Mouse (Mus musculus): Measurements from ENCODE around the gene Avil.
"Not testable (repeated sequence)": the region's sequence is repeated elsewhere in the genome, so short reads cannot be mapped to it uniquely, and the experiment has no call there.

The Avil gene

DNA sequence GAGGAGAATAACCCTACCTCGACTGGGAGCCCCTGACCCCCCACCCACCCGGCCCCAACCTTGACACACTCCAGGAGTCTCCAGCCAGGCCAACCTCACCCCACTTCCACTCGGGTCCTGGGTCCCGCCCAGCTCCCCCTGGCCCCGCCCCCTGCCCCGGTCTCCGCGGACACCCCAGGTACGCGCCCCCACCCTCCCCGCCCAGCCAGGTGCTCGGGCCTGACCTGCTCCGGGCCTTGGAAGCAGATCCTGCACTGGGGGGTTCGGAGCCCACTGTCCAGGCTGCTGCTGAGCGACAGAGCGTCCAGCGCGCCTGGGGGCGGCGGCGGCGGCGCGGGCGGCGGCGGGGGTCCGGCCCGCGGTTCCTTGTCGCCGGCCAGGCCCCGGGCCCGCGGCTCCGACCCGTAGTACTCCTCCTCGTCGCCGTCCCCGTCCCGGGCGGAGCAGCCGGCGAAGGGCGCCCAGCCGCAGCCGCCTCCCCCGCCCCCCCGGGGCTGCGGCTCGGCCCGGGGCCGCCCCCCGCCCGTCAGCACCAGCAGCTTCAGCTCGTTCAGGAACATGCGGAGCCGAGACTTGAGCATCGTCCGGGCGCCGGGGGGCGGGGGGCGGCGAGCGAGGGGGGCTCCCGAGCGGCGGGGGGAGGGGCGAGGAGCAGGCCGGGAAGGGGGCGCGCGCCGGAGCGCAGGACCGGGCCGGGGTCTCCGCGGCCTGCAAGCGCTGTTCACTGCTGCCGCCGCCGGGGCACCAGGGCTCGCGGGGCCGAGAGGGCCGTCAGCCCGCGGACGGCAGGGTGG, 58.9 kb downstream of the Avil start:
- DNase-seq (ENCODE audit: low read depth, low spot score), result no peak

DNA sequence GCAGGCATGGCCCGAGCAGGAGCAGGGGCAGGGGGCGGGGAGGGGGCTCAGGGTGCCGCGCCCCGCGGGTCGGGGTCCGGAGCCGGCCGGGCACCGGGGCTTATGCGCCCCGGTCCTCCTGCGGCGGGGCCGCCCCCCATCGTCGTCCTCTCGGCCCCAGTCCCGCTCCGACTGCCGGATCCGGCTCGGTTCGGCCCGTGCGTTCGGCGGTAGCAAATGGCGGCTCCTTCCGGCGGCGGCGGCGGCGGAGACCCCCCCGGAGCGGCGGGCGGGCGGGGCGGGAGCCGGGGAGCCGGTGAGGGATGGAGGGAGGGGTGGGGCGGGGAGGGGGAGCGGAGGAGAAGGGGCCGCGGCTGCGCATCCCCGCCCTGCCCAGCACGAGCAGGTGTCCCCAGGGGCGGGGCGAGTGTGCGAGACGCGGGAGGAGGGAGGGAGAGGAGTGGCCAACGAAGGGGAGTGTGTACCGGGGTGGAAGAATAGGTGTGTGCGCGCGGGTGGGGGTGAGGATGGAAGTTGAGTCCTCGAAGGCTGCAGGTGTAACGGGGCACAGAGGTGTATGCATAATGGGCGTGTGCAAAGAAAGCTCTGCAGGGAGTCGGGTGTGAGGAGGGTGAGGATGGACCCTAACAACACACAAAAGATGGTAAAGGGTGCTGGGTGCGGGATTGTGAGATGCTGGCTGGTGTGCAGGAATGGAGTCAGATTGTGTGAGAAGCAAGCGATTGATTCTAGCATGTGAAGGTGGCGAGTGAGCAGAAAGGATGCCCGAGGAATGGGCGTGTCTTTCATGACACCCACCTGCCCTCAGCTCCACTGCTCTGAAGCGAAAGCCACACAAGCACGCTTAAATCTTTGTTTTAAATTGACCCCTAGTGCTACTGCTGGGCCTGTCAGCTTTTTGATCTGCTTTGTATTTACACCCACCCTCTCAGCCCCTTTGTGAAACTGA, 59.7 kb downstream of the Avil start, which contains the start of gene March9:
Gene March9 (minus strand): TSS at position 217 of the 949 bp plus-strand sequence.
- DNase-seq (ENCODE audit: low read depth, low spot score), result no peak

DNA sequence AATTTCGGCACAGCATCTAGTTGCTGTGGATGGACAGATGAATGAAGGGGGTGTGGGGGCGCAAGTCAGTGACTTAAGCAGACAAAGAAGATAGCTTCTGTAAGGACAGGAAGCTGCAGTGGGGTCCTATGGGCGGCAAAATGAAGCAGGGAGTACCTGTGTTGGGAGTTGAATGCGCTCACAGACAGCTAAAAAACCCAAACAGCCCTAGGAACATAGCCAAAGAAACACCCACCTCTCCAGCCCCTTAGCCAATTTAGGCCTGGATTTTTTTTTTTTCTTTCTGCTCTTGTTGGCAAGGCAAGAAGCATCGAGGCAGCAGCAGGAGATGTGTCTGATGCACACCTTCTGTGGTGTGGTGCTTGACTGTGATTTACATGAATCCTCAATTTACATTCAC, 60.6 kb downstream of the Avil start:
- no peak for DNase-seq (ENCODE audit: low read depth, low spot score)

DNA sequence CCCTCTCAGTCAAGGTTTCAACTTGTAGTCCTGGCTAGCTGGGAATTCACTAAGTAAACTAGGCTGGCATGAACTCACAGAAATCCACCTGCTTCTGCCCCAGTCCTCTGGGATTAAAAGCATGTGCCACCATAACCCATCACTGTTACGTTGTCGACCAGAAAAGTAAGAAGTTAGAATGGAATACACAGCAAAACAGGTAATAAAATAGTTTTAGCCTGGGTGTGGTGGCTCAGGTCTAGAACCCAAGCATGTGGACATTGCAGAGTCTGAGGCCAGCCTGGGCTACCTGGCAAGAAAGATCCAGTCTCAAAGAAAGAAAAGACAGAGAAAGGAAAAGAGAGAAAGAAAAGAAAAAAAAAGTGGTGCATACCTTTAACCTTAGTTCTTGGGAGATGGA, 61.0 kb downstream of the Avil start:
- DNase-seq (ENCODE audit: low read depth, low spot score), result no peak

DNA sequence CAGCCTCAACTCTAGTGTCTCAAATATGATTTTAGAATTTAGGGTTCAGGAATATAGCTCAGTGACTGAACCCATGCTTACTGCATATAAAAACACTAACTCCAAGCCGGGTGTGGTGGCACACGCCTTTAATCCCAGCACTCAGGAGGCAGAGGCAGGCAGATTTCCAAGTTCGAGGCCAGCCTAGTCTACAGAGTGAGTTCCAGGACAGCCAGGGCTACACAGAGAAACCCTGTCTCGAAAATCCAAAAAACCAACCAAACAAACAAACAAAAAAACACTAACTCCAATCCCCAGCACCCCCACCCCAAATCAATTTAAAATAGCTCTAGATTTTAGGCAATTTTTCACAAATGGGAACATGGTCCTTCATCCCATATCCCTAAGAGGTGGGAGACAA, 61.6 kb downstream of the Avil start:
- DNase-seq (ENCODE audit: low read depth, low spot score), result not testable (repeated sequence)

DNA sequence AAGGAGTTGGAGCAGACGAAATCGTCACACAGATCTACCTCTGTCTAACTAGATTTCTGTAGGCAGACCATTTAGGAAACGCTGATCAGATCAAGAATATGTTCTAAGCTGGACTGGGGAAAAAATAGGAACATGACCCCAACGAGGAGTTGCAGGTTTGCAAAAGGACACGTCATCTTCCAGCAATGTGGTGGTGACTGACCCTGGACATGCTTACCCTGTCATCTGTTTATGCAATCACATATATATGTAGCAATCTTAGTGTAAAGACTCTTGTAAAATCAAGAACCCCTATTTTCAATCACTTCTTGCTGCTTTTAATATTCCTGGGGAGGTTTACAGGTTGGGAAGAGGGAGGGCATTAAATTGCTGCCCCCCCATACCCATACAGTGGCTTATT, 62.0 kb downstream of the Avil start:
- DNase-seq (ENCODE audit: low read depth, low spot score), result no peak

DNA sequence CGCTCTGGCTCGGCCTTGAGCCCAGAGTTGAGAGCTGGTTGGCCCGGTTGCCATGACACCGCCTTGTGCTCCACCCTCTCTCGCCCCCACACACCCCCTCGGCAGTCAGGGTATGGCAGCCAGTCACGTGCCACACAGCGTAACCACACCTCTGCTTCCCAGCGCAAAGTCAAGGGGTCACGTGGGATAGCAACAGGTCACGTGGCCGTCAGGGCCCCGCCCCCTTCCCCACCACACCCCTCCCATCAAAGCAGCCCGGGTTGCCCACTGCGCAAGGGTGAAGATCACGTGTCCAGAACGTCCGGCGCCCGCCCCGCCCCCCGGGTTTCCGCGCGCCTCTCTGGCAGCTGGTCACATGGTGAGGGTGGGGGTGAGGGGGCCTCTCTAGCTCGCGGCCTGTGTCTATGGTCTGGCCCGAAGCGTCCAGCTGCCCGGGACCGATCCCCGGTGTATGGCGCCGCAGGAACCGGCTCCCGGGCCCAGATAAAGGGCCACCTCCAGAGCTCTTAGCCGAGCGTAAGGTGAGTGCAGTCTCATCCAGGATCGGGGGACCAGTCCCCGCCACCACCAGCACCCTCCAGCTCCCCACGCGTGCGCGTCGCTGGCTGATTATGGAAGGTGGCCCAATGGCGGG, 62.8 kb downstream of the Avil start, which contains the start of gene Cdk4:
Gene Cdk4 (plus strand): TSS at position 296 of the 634 bp plus-strand sequence.
- DNase-seq (ENCODE audit: low read depth, low spot score), result peak; percentile 99

DNA sequence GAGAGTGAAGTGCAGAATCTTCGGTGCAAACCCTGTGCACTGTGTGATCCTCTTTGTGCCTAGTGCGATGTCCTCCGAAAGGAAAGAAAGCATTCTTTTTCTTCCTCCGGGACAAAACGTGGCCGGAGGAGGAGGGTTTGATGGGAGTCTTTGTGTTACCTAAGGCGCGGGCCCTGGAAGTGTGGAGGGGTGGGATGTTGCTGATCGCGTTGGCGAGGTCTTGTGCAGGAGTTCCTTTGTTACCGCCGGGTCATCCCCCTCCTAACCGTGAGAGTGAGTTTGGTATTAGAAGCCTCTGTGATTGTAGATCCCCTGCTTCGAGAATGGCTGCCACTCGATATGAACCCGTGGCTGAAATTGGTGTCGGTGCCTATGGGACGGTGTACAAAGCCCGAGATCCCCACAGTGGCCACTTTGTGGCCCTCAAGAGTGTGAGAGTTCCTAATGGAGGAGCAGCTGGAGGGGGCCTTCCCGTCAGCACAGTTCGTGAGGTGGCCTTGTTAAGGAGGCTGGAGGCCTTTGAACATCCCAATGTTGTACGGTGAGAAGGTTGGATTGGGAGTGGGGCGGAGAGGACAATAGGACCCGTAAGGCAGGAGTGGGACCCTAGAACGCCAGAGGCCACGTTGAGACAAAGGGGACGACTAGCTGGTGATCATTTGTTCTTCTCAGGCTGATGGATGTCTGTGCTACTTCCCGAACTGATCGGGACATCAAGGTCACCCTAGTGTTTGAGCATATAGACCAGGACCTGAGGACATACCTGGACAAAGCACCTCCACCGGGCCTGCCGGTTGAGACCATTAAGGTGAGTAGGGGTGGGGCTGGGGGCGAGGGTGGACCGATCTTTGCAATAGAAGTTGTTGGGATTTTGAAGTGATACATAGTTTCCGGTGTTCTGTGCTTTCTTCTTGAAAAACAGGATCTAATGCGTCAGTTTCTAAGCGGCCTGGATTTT, 63.7 kb downstream of the Avil start:
- no peak for DNase-seq (ENCODE audit: low read depth, low spot score)

DNA sequence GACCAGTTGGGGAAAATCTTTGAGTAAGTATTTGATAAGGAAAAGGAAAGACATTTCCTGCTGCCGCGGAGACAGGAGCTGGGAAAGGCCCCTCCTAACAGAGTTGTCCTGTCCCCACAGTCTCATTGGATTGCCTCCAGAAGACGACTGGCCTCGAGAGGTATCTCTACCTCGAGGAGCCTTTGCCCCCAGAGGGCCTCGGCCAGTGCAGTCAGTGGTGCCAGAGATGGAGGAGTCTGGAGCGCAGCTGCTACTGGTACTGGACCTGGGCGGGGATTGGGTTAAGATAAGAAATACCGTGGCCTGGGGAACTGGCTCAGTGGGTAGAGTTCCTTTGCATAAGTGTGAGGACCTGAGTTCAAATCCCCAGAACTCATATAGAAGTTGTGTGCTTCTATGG, 65.5 kb downstream of the Avil start:
- no peak for DNase-seq (ENCODE audit: low read depth, low spot score)

DNA sequence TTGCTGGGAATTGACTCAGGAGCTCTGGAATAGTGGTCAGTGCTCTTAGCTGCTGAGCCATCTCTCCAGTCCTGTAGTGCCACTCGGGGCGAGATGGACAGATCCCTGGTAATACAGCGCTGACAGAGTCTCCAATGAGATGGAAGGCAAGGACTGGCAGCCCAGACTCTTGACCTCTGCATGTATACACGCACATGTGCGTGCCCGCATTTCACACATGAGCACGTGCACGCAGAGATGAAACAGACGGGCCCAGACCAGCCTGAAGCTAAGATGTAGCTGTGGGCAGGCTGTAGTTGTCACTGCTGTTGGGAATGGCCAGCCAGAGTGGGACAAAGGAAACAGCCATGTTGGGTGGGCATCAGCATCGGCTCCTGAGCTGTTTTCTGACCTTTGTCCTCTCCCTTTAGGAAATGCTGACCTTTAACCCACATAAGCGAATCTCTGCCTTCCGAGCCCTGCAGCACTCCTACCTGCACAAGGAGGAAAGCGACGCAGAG, 66.1 kb downstream of the Avil start:
- DNase-seq (ENCODE audit: low read depth, low spot score), result no peak

DNA sequence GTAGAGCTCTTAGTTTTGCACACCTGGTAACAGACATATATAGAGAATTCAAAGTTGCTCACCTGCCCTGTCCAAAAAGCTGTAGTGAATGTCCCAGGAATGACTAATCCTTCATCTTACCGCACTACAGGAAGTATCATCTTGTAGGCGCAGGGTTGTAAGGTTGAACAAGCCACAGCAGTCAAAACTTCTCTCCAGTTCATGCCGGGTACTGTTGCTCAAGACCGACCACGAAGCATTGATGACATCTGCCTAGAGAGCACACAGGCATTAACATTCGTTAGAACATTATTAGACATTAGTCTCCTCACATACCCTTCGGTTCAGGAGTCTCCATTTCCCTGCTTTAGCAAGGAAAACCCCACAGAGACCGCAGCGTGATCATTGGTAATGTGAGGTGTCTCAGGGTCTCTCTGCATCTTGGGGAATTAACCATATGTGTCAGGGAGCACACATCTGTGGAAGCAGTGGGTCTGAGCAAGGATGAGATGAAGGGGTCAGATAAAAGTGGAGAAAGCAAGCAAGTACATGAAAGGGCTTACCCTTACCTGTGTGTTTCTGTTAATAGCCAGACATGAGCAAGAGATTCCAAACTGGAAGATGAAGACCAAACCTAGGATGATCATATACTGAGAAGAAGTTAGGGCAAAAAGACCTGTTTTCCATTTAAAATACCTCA, 68.0 kb downstream of the Avil start:
- DNase-seq (ENCODE audit: low read depth, low spot score), result no peak

DNA sequence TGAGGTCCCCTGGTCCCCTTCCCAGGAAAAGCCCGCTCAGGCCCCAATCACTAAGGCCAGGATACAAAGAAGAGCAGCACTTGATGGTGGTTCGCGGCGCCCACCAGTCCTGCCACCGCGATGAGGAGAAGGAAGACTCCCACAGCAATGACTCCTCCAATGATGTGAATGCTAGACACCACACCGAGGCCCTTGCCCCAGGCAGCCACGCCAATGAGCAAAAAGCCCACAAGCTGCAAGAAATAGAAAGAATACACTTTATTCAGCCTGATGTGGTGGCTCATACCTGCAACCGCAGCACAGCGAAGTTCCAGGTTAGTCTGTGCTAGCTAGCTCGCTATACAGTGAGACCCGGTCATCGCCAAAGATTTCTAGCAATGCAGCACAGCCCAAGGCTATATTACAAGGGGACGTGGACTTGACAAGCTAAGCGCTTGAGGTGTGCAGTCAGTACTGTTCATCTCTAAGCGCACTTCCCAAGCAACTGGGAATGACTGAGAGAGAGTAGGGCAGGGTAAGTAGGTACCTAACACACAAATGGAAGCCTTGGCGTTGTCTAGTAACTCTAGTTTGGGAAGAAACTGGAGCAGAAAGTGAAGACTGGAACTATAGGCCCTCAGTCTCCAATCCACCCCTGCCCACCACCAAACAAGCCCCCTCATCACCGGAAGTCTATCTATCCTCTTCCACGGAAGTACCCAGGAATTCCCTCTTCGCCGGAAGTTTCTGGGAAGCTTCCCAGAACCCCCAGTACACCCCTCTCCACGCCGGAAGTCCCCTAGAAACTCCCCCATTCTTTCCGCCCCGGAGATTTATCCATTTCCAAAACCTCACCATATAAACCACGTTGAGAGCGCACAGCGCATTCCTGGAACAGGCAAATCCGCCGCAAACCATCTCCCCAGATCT, 69.0 kb downstream of the Avil start:
- DNase-seq (ENCODE audit: low read depth, low spot score), result peak; percentile 82
